Mouse (Mus musculus) limb, embryonic 14.5 days (tissue): ENCODE data around the gene Cxcl12. TPM values are rescaled to one million over a fixed set of nuclear protein-coding genes. Genes with fewer than 3 reads are reported as not detected.

Experiments used
- ATAC-seq: fragments of 200-750 bp; cut with Nextera tagmentation; 2 replicates; pipeline ENCODE4 v1.8.0; 2017; ENCODE audit warnings: low read depth, moderate number of reproducible peaks, moderate TSS enrichment; ENCODE audit not compliant: low FRiP score
- DNase-seq: peaks from one replicate; pipeline ENCODE4 v3.0.0-alpha.2; 2015; ENCODE audit warnings: low spot score
- H3K27ac ChIP-seq: fragments of 300-500 bp; sonication (generic); replicated peaks from 2 replicates; pipeline ENCODE4 v1.5.1; 2014; ENCODE audit warnings: low read depth, mild to moderate bottlenecking, low read length, moderate library complexity, mixed read lengths
- H3K27me3 ChIP-seq: fragments of 300-500 bp; sonication (generic); 2 replicates; pipeline ENCODE4 v1.6.1; 2014; ENCODE audit warnings: low read length, mixed read lengths; ENCODE audit not compliant: control insufficient read depth, insufficient read depth
- H3K36me3 ChIP-seq: fragments of 300-500 bp; sonication (generic); 2 replicates; pipeline ENCODE4 v1.6.1; 2014; ENCODE audit warnings: mild to moderate bottlenecking, low read length, moderate library complexity, mixed read lengths; ENCODE audit not compliant: control insufficient read depth, insufficient read depth
- H3K4me1 ChIP-seq: fragments of 300-500 bp; sonication (generic); 2 replicates; pipeline ENCODE4 v1.6.1; 2014; ENCODE audit warnings: antibody characterized with exemption, low read length, mixed read lengths; ENCODE audit not compliant: control insufficient read depth, insufficient read depth
- H3K4me2 ChIP-seq: fragments of 300-500 bp; sonication (generic); replicated peaks from 2 replicates; pipeline ENCODE4 v1.6.1; 2014; ENCODE audit warnings: low read depth, mild to moderate bottlenecking, low read length, moderate library complexity; ENCODE audit not compliant: severe bottlenecking
- H3K4me3 ChIP-seq: fragments of 300-500 bp; sonication (generic); replicated peaks from 2 replicates; pipeline ENCODE4 v1.5.1; 2014; ENCODE audit warnings: low read length
- H3K9ac ChIP-seq: fragments of 300-500 bp; sonication (generic); 2 replicates; pipeline ENCODE4 v1.6.1; 2014; ENCODE audit warnings: mild to moderate bottlenecking, low read depth, low read length, moderate library complexity; ENCODE audit not compliant: severe bottlenecking
- H3K9me3 ChIP-seq: fragments of 300-500 bp; sonication (generic); 2 replicates; pipeline ENCODE4 v1.6.1; 2016; ENCODE audit warnings: low read length; ENCODE audit not compliant: control insufficient read depth
- POLR2A ChIP-seq: fragments of 200-500 bp; IDR thresholded peaks from 2 replicates; pipeline ENCODE4 v1.8.0; 2012; ENCODE audit warnings: inconsistent platforms, mild to moderate bottlenecking, moderate library complexity, borderline replicate concordance; ENCODE audit not compliant: insufficient read depth, insufficient read length; ENCODE audit errors: extremely low read depth
- WGBS: fragments of 180-500 bp; shearing (Covaris S2); extraction: QIAGEN DNeasy Blood & Tissue Kit; methylation state at CpG from one replicate; pipeline ENCODE4 v1.1.7; 2014; 5-methylcytosine and 5-hydroxymethylcytosine counted together
- polyA plus RNA-seq, 2 experiments: library from polyadenylated mRNA; depleted of rRNA in 1 of 2; stranded (reverse) in 1 of 2; unstranded in 1 of 2; fragments of >200 nt; fragmentation: Nextera tagmentation in 1 of 2; extraction: Ambion mirVana in 1 of 2; gene quantifications; 2 replicates each; pipeline versions ENCODE4 v1.2.1 to v1.2.3; 2012 to 2014

Gene Cxcl12
- polyA plus RNA-seq, 2 experiments, result 146 to 208 TPM

DNA sequence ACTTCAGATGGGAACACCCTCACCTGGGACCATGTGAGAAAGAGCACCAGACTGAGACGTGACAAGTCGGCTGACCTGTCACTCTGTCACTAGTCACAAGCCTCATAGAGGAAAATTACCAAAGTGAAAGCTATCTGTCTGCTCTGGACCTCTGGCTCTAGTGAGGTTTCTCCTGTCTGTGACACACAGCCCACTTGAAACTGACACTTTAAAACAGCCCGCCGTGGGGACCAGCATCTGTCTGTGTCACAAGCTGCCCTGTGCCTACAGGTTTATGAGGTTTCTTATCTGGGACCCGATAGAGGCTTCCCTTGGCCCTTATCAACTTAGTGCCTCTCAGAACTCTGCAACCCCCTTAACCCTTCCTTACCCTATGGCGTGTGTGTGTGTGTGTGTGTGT, 41.8 kb downstream of the Cxcl12 start:
- DNase-seq, result no peak
- H3K4me3 ChIP-seq, result no peak overlapping the region
- H3K27me3 ChIP-seq, result no peaks in the 10 kb centered on the region
- no peaks in the 10 kb centered on the region for H3K36me3 ChIP-seq
- 46% methylated on average over 6 of the region's 6 CpGs for WGBS
- H3K4me1 ChIP-seq, result no peaks in the 10 kb centered on the region
- H3K4me2 ChIP-seq, result no peak overlapping the region
- no peak for ATAC-seq
- no peak for TF ChIP-seq POLR2A
- no peaks in the 10 kb centered on the region for H3K9me3 ChIP-seq
- no peak overlapping the region for H3K27ac ChIP-seq
- no peak overlapping the region for H3K9ac ChIP-seq

DNA sequence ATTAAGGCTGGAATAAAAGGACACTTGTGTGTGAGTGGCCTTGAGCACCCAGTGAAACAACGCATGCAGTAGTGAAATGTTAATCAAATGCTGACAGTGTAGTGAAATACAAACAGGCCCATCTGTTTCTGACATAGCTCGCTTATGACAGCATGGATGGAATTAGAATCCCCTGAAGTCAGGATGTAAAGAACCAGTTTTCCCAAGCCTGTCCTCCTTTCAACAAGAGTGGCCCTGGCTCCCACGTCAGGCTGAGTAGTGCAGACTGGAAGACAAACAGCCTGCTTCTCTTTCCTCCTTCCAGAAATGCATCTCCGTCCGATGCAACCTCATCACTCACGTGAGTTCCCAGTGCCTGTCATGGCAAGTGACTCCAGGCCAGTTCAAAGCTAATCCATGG, 42.2 kb downstream of the Cxcl12 start:
- Histone ChIP-seq H3K9me3 (no peaks in the 10 kb centered on the region), H3K4me3 (no peak overlapping the region), H3K27ac (no peak overlapping the region), H3K36me3 (no peaks in the 10 kb centered on the region), H3K4me1 (no peaks in the 10 kb centered on the region), H3K27me3 (no peaks in the 10 kb centered on the region), H3K9ac (no peak overlapping the region), H3K4me2 (no peak overlapping the region)
- 46% methylated on average over 6 of the region's 6 CpGs for WGBS
- DNase-seq (no peak), ATAC-seq (no peak)
- TF ChIP-seq POLR2A, result no peak

DNA sequence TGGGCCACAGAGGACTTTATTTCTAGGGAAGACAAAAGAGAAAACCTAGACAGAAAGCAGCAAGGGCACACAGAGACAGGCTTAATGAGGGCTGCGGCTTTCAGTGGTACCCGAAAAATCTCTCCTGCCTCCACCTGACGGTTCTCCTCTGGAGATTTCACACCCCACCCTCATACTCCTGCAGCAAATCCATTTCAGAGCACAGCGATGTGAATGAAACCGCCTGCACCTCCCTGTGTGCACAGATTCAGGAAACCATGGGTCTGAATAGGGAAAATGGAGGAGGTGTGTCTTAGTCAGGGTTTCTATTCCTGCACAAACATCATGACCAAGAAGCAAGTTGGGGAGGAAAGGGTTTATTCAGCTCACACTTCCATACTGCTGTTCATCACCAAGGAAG, 46.2 kb downstream of the Cxcl12 start:
- 69% methylated on average over 5 of the region's 5 CpGs for WGBS
- H3K27me3 ChIP-seq, result no peaks in the 10 kb centered on the region
- ATAC-seq, result no peak
- no peaks in the 10 kb centered on the region; the same call in 1 of the 2 replicates for H3K4me1 ChIP-seq
- no peaks in the 10 kb centered on the region for H3K36me3 ChIP-seq
- TF ChIP-seq POLR2A, result no peak
- H3K9me3 ChIP-seq, result no peaks in the 10 kb centered on the region
- no peak for DNase-seq
- H3K4me3 ChIP-seq, result no peak overlapping the region
- no peak overlapping the region for H3K4me2 ChIP-seq
- no peak overlapping the region for H3K27ac ChIP-seq
- H3K9ac ChIP-seq, result no peak overlapping the region

DNA sequence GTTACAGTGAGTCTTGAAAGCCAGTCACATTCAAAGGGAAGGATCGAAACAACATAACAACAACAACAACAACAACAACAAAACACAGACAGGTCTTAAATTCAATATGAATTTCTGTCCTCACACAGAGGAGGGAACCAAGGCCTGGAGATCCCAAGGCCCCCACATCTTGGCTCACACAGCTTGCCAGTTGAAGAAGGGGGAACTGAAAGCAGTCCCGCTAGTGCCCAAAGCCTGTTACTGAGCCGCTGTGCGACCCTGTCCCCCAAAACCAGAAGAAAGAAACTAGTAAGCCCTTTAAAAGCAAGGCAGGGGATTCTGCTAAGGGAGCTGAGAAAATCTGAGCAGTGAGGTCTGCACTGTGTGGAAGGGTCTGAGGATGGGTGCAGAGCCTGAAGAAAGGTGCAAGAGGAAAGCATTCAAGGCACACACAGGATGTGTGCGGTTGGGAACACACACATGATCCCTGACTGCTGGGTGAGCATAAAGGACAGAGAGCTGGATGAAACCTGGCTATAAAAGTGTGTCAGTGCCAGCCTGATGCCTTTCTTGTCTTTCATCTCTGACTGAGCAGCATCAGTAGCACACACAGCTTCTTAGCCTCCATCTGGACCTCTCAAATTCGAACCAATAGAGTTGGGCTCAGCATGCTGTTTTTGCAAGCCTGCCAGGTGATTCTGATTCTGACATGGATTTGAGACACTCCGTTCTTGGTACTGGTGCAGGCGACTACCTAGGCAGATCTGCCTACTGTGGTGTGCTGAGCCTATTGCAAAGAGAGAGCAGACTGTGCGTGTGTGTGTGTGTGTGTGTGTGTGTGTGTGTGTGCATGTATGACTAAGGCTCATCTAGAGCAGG, 50.3 kb downstream of the Cxcl12 start:
- ATAC-seq, result no peak
- no peak for DNase-seq
- no peak for TF ChIP-seq POLR2A
- H3K27ac ChIP-seq, result no peak overlapping the region
- H3K9me3 ChIP-seq, result no peaks in the 10 kb centered on the region
- H3K27me3 ChIP-seq, result no peaks in the 10 kb centered on the region
- no peak overlapping the region for H3K4me3 ChIP-seq
- no peak overlapping the region for H3K9ac ChIP-seq
- H3K36me3 ChIP-seq, result no peaks in the 10 kb centered on the region
- H3K4me2 ChIP-seq, result no peak overlapping the region
- 73% methylated on average over 9 of the region's 9 CpGs for WGBS
- H3K4me1 ChIP-seq, result no peaks in the 10 kb centered on the region; the same call in 1 of the 2 replicates

DNA sequence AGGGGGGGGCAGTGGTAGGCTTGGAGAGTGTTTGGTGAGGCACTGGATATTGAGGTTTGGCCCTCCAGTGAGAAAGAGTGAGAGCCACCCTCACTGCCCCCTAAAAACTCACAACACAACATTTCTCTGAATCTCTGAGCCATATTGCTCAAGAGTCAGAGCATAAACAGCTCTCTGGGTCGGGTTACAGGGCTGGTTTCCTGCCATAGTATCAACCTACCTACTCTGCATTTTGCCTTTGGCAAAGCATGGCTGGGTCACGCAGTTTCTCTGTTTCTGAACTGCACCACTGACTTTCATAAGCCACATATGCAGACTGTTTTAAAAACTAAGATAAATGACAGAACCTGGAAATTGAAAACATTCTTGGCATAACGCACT, 51.0 kb downstream of the Cxcl12 start:
- no peak for TF ChIP-seq POLR2A
- H3K27ac ChIP-seq, result no peak overlapping the region

More for the DNA sequence above, 51.0 kb downstream of the Cxcl12 start:
- H3K27me3 ChIP-seq, result no peaks in the 10 kb centered on the region
- DNase-seq (no peak), ATAC-seq (no peak)
- H3K9me3 ChIP-seq, result no peaks in the 10 kb centered on the region
- no peak overlapping the region for H3K9ac ChIP-seq
- no peaks in the 10 kb centered on the region for H3K36me3 ChIP-seq
- no peak overlapping the region for H3K4me3 ChIP-seq
- H3K4me1 ChIP-seq, result no peaks in the 10 kb centered on the region; the same call in 1 of the 2 replicates
- H3K4me2 ChIP-seq, result no peak overlapping the region
- 39% methylated on average over 3 of the region's 3 CpGs for WGBS
